Mouse (Mus musculus): ENCODE measurements at regions not wholly inside any gene's neighbourhood (a gene's known extent, or its start where the extent isn't known, plus 50 kb on each side); places are given as distances from the start of the nearest gene placed in this dataset.

GRCm38 (mm10) chr2:50635896-50636295 lies 339.3 kb upstream of the Mmadhc start:
- Histone ChIP-seq H3K4me1 (ENCODE audit: control insufficient read depth, insufficient read depth, insufficient read length, low read length) (no peaks in the 10 kb centered on the region), H3K27ac (ENCODE audit: insufficient read depth, low read depth, low read length) (no peak overlapping the region), H3K27me3 (ENCODE audit: control insufficient read depth, insufficient read depth, low read length) (no peaks in the 10 kb centered on the region), H3K4me3 (ENCODE audit: low read depth, low read length) (no peak overlapping the region), H3K36me3 (ENCODE audit: control insufficient read depth, insufficient read depth, low read length) (no peaks in the 10 kb centered on the region)
- TF ChIP-seq POLR2A (IDR thresholded peaks at IDR 0.05; ENCODE audit: low read depth, low read length): no peak
- no peak for TF ChIP-seq CTCF (IDR thresholded peaks at IDR 0.05; ENCODE audit: extremely low read depth, insufficient read length, insufficient replicate concordance, low read depth, low read length)
- WGBS: 76% methylated on average over 2 of the region's 2 CpGs

GRCm38 (mm10) chr2:50631786-50632185 lies 335.2 kb upstream of the Mmadhc start:
- TF ChIP-seq POLR2A (IDR thresholded peaks at IDR 0.05; ENCODE audit: low read depth, low read length) (no peak), CTCF (IDR thresholded peaks at IDR 0.05; ENCODE audit: extremely low read depth, insufficient read length, insufficient replicate concordance, low read depth, low read length) (no peak)
- no peak overlapping the region for H3K4me3 ChIP-seq (ENCODE audit: low read depth, low read length)
- no peak overlapping the region for H3K27ac ChIP-seq (ENCODE audit: insufficient read depth, low read depth, low read length)
- no peaks in the 10 kb centered on the region for H3K27me3 ChIP-seq (ENCODE audit: control insufficient read depth, insufficient read depth, low read length)
- H3K36me3 ChIP-seq (ENCODE audit: control insufficient read depth, insufficient read depth, low read length): no peaks in the 10 kb centered on the region
- no peaks in the 10 kb centered on the region for H3K4me1 ChIP-seq (ENCODE audit: control insufficient read depth, insufficient read depth, insufficient read length, low read length)

- Histone ChIP-seq H3K36me3 (ENCODE audit: control insufficient read depth, insufficient read depth, low read length) (no peaks in the 10 kb centered on the region), H3K27me3 (ENCODE audit: control insufficient read depth, insufficient read depth, low read length) (no peaks in the 10 kb centered on the region), H3K4me1 (ENCODE audit: control insufficient read depth, insufficient read depth, insufficient read length, low read length) (no peaks in the 10 kb centered on the region), H3K4me3 (ENCODE audit: low read depth, low read length) (no peak overlapping the region), H3K27ac (ENCODE audit: insufficient read depth, low read depth, low read length) (no peak overlapping the region)
- TF ChIP-seq CTCF (IDR thresholded peaks at IDR 0.05; ENCODE audit: extremely low read depth, insufficient read length, insufficient replicate concordance, low read depth, low read length): no peak
- no peak for TF ChIP-seq POLR2A (IDR thresholded peaks at IDR 0.05; ENCODE audit: low read depth, low read length)
- 38% methylated on average over 2 of the region's 2 CpGs for WGBS
Observed at GRCm38 (mm10) chr2:50627501-50627900, 330.9 kb upstream of the Mmadhc start.

- no peak overlapping the region for H3K27ac ChIP-seq (ENCODE audit: insufficient read depth, low read depth, low read length)
- WGBS: 53% methylated on average over 5 of the region's 5 CpGs
Observed at GRCm38 (mm10) chr2:50625233-50625749, 328.7 kb upstream of the Mmadhc start.

GRCm38 (mm10) chr2:50609086-50609485 lies 312.5 kb upstream of the Mmadhc start:
- H3K27me3 ChIP-seq (ENCODE audit: control insufficient read depth, insufficient read depth, low read length): no peaks in the 10 kb centered on the region

More at GRCm38 (mm10) chr2:50625233-50625749, 328.7 kb upstream of the Mmadhc start:
- no peaks in the 10 kb centered on the region for H3K27me3 ChIP-seq (ENCODE audit: control insufficient read depth, insufficient read depth, low read length)
- no peak overlapping the region for H3K4me3 ChIP-seq (ENCODE audit: low read depth, low read length)
- no peak for TF ChIP-seq POLR2A (IDR thresholded peaks at IDR 0.05; ENCODE audit: low read depth, low read length)
- TF ChIP-seq CTCF (IDR thresholded peaks at IDR 0.05; ENCODE audit: extremely low read depth, insufficient read length, insufficient replicate concordance, low read depth, low read length): no peak
- no peaks in the 10 kb centered on the region for H3K4me1 ChIP-seq (ENCODE audit: control insufficient read depth, insufficient read depth, insufficient read length, low read length)
- H3K36me3 ChIP-seq (ENCODE audit: control insufficient read depth, insufficient read depth, low read length): no peaks in the 10 kb centered on the region

GRCm38 (mm10) chr2:50589195-50589594 lies 292.6 kb upstream of the Mmadhc start:
- H3K4me3 ChIP-seq (ENCODE audit: low read depth, low read length): no peak overlapping the region
- H3K27ac ChIP-seq (ENCODE audit: insufficient read depth, low read depth, low read length): no peak overlapping the region
- no peaks in the 10 kb centered on the region for H3K36me3 ChIP-seq (ENCODE audit: control insufficient read depth, insufficient read depth, low read length)
- H3K4me1 ChIP-seq (ENCODE audit: control insufficient read depth, insufficient read depth, insufficient read length, low read length): no peaks in the 10 kb centered on the region
- WGBS: 29% methylated on average over 6 of the region's 6 CpGs
- TF ChIP-seq POLR2A (IDR thresholded peaks at IDR 0.05; ENCODE audit: low read depth, low read length): no peak
- no peak for TF ChIP-seq CTCF (IDR thresholded peaks at IDR 0.05; ENCODE audit: extremely low read depth, insufficient read length, insufficient replicate concordance, low read depth, low read length)
- H3K27me3 ChIP-seq (ENCODE audit: control insufficient read depth, insufficient read depth, low read length): no peaks in the 10 kb centered on the region

More at GRCm38 (mm10) chr2:50609086-50609485, 312.5 kb upstream of the Mmadhc start:
- H3K27ac ChIP-seq (ENCODE audit: insufficient read depth, low read depth, low read length): no peak overlapping the region
- H3K36me3 ChIP-seq (ENCODE audit: control insufficient read depth, insufficient read depth, low read length): no peaks in the 10 kb centered on the region
- TF ChIP-seq CTCF (IDR thresholded peaks at IDR 0.05; ENCODE audit: extremely low read depth, insufficient read length, insufficient replicate concordance, low read depth, low read length) (no peak; the same call in 1 of the 2 replicates), POLR2A (IDR thresholded peaks at IDR 0.05; ENCODE audit: low read depth, low read length) (no peak)
- 26% methylated on average over 1 of the region's 1 CpGs for WGBS
- H3K4me3 ChIP-seq (ENCODE audit: low read depth, low read length): no peak overlapping the region
- no peaks in the 10 kb centered on the region for H3K4me1 ChIP-seq (ENCODE audit: control insufficient read depth, insufficient read depth, insufficient read length, low read length)

- TF ChIP-seq CTCF (IDR thresholded peaks at IDR 0.05; ENCODE audit: extremely low read depth, insufficient read length, insufficient replicate concordance, low read depth, low read length) (no peak), POLR2A (IDR thresholded peaks at IDR 0.05; ENCODE audit: low read depth, low read length) (no peak)
- Histone ChIP-seq H3K27ac (ENCODE audit: insufficient read depth, low read depth, low read length) (no peak overlapping the region), H3K36me3 (ENCODE audit: control insufficient read depth, insufficient read depth, low read length) (no peaks in the 10 kb centered on the region), H3K4me1 (ENCODE audit: control insufficient read depth, insufficient read depth, insufficient read length, low read length) (no peaks in the 10 kb centered on the region), H3K4me3 (ENCODE audit: low read depth, low read length) (no peak overlapping the region), H3K27me3 (ENCODE audit: control insufficient read depth, insufficient read depth, low read length) (no peaks in the 10 kb centered on the region)
- WGBS: 41% methylated on average over 6 of the region's 6 CpGs
Observed at GRCm38 (mm10) chr2:50588652-50589051, 292.1 kb upstream of the Mmadhc start.

Data from small intestine, adult 2 months (tissue).